Mouse (Mus musculus) hindbrain, embryonic 10.5 days (tissue): ENCODE measurements around the gene Sae1. TPM values are rescaled to one million over a fixed set of nuclear protein-coding genes. Genes with fewer than 3 reads are reported as not detected.
A peak's percentile ranks its signal among the peaks of the same experiment; 100 is the strongest.

Experiments used
- DNase-seq: peaks from one replicate; pipeline ENCODE4 v3.0.0-alpha.2; 2017; ENCODE audit warnings: low spot score
- H3K27ac ChIP-seq: fragments of 300-500 bp; sonication (generic); 2 replicates; pipeline ENCODE4 v1.5.1; 2016; ENCODE audit warnings: mild to moderate bottlenecking, moderate library complexity
- H3K27me3 ChIP-seq: fragments of 300-500 bp; sonication (generic); 2 replicates; pipeline ENCODE4 v1.6.1; 2016; ENCODE audit warnings: mild to moderate bottlenecking; ENCODE audit not compliant: poor library complexity, insufficient read depth, severe bottlenecking
- H3K36me3 ChIP-seq: fragments of 300-500 bp; sonication (generic); 2 replicates; pipeline ENCODE4 v1.6.1; 2016; ENCODE audit warnings: mild to moderate bottlenecking, moderate library complexity
- H3K4me1 ChIP-seq: fragments of 300-500 bp; sonication (generic); replicated peaks from 2 replicates; pipeline ENCODE4 v1.6.1; 2016; ENCODE audit warnings: mild to moderate bottlenecking
- H3K4me3 ChIP-seq: fragments of 300-500 bp; sonication (generic); 2 replicates; pipeline ENCODE4 v1.5.1; 2016; ENCODE audit warnings: mild to moderate bottlenecking, moderate library complexity
- H3K9me3 ChIP-seq: fragments of 300-500 bp; sonication (generic); 2 replicates; pipeline ENCODE4 v1.6.1; 2016; ENCODE audit warnings: mild to moderate bottlenecking, moderate library complexity
- WGBS: fragments of 180-500 bp; shearing (Covaris S2); methylation state at CpG from one replicate; pipeline ENCODE4 v1.1.7; 2016; 5-methylcytosine and 5-hydroxymethylcytosine counted together
- polyA plus RNA-seq: library from polyadenylated mRNA; unstranded; fragments of >200 nt; fragmentation: Nextera tagmentation; extraction: Ambion mirVana; gene quantifications from 2 replicates; pipeline ENCODE4 v1.2.1, GENCODE M21; 2016

The Sae1 gene
- polyA plus RNA-seq = 371 and 455 TPM in 2 replicates

- Histone ChIP-seq H3K4me3 (peak within 1 kb of the TSS; percentile 99), H3K36me3 (peaks cover 38% of the 10 kb centered on the region), H3K27me3 (no peaks in the 10 kb centered on the region), H3K9me3 (no peaks in the 10 kb centered on the region), H3K27ac (peak within 1 kb of the TSS; percentile 98), H3K4me1 (peaks cover 20% of the 10 kb centered on the region)
- WGBS = under 1% methylated on average over 58 of the region's 58 CpGs
- peak; percentile 98 for DNase-seq
These were observed at the start of gene Sae1 for GRCm38 (mm10) chr7:16387160-16388041. Gene Sae1 (minus strand): TSS chr7:16387806.

- Histone ChIP-seq H3K36me3 (peaks cover 77% of the 10 kb centered on the region), H3K27me3 (no peaks in the 10 kb centered on the region), H3K4me1 (no peaks in the 10 kb centered on the region), H3K27ac (no peak overlapping the region), H3K4me3 (no peak overlapping the region), H3K9me3 (no peaks in the 10 kb centered on the region)
- WGBS = 85% methylated on average over 9 of the region's 9 CpGs
- no peak for DNase-seq
These were observed 47.5 kb upstream of the Sae1 start for GRCm38 (mm10) chr7:16435088-16435487.

- no peaks in the 10 kb centered on the region for H3K4me1 ChIP-seq
- no peaks in the 10 kb centered on the region for H3K9me3 ChIP-seq
- peaks cover 93% of the 10 kb centered on the region for H3K36me3 ChIP-seq
- DNase-seq = no peak
- H3K4me3 ChIP-seq = no peak overlapping the region
- no peaks in the 10 kb centered on the region for H3K27me3 ChIP-seq
- WGBS = 77% methylated on average over 3 of the region's 3 CpGs
- no peak overlapping the region for H3K27ac ChIP-seq
These were observed 45.9 kb upstream of the Sae1 start for GRCm38 (mm10) chr7:16433352-16433971.

GRCm38 (mm10) chr7:16426129-16426729 is 38.6 kb upstream of the Sae1 start:
- peak; percentile 74 for DNase-seq
- WGBS = 67% methylated on average over 4 of the region's 4 CpGs

GRCm38 (mm10) chr7:16425721-16426120 is 38.1 kb upstream of the Sae1 start:
- no peak for DNase-seq
- Histone ChIP-seq H3K36me3 (peaks cover 100% of the 10 kb centered on the region), H3K9me3 (no peaks in the 10 kb centered on the region), H3K4me3 (no peak overlapping the region), H3K27ac (no peak overlapping the region), H3K27me3 (no peaks in the 10 kb centered on the region), H3K4me1 (no peaks in the 10 kb centered on the region)
- 89% methylated on average over 10 of the region's 10 CpGs for WGBS

More at GRCm38 (mm10) chr7:16426129-16426729, 38.6 kb upstream of the Sae1 start:
- Histone ChIP-seq H3K4me3 (no peak overlapping the region), H3K27ac (no peak overlapping the region), H3K9me3 (no peaks in the 10 kb centered on the region), H3K4me1 (no peaks in the 10 kb centered on the region), H3K36me3 (peaks cover 100% of the 10 kb centered on the region), H3K27me3 (no peaks in the 10 kb centered on the region)

GRCm38 (mm10) chr7:16423731-16424130 is 36.1 kb upstream of the Sae1 start:
- no peaks in the 10 kb centered on the region for H3K27me3 ChIP-seq
- DNase-seq = no peak
- H3K36me3 ChIP-seq = peaks cover 100% of the 10 kb centered on the region
- H3K4me3 ChIP-seq = no peak overlapping the region
- 92% methylated on average over 9 of the region's 9 CpGs for WGBS
- no peaks in the 10 kb centered on the region for H3K9me3 ChIP-seq
- no peak overlapping the region for H3K27ac ChIP-seq
- no peaks in the 10 kb centered on the region for H3K4me1 ChIP-seq

GRCm38 (mm10) chr7:16422222-16422856 is 34.7 kb upstream of the Sae1 start:
- no peak for DNase-seq
- Histone ChIP-seq H3K9me3 (no peaks in the 10 kb centered on the region), H3K4me1 (no peaks in the 10 kb centered on the region), H3K27me3 (no peaks in the 10 kb centered on the region), H3K27ac (no peak overlapping the region), H3K36me3 (peaks cover 100% of the 10 kb centered on the region), H3K4me3 (no peak overlapping the region)
- 91% methylated on average over 18 of the region's 18 CpGs for WGBS

- Histone ChIP-seq H3K27ac (no peak overlapping the region), H3K36me3 (peaks cover 99% of the 10 kb centered on the region)
- WGBS = 96% methylated on average over 8 of the region's 8 CpGs
These were observed 33.0 kb upstream of the Sae1 start for GRCm38 (mm10) chr7:16420493-16421118.

GRCm38 (mm10) chr7:16418713-16419112 is 31.1 kb upstream of the Sae1 start:
- peaks cover 93% of the 10 kb centered on the region for H3K36me3 ChIP-seq
- 93% methylated on average over 5 of the region's 5 CpGs for WGBS

More at GRCm38 (mm10) chr7:16420493-16421118, 33.0 kb upstream of the Sae1 start:
- no peak for DNase-seq
- H3K4me1 ChIP-seq = no peaks in the 10 kb centered on the region
- no peaks in the 10 kb centered on the region for H3K9me3 ChIP-seq
- H3K4me3 ChIP-seq = no peak overlapping the region
- H3K27me3 ChIP-seq = no peaks in the 10 kb centered on the region

GRCm38 (mm10) chr7:16417141-16417771 is 29.6 kb upstream of the Sae1 start:
- H3K27ac ChIP-seq = no peak overlapping the region
- no peaks in the 10 kb centered on the region for H3K9me3 ChIP-seq
- peaks cover 93% of the 10 kb centered on the region for H3K36me3 ChIP-seq
- no peak overlapping the region for H3K4me3 ChIP-seq
- H3K27me3 ChIP-seq = no peaks in the 10 kb centered on the region
- 96% methylated on average over 10 of the region's 10 CpGs for WGBS
- H3K4me1 ChIP-seq = peaks cover 19% of the 10 kb centered on the region
- no peak for DNase-seq

More at GRCm38 (mm10) chr7:16418713-16419112, 31.1 kb upstream of the Sae1 start:
- no peak for DNase-seq
- peaks cover 8% of the 10 kb centered on the region for H3K4me1 ChIP-seq
- no peak overlapping the region for H3K27ac ChIP-seq
- no peaks in the 10 kb centered on the region for H3K9me3 ChIP-seq
- no peaks in the 10 kb centered on the region for H3K27me3 ChIP-seq
- H3K4me3 ChIP-seq = no peak overlapping the region

- peak overlapping the region; percentile 16; the same call in 1 of the 2 replicates for H3K27ac ChIP-seq
- no peaks in the 10 kb centered on the region for H3K27me3 ChIP-seq
- DNase-seq = no peak
- no peak overlapping the region for H3K4me3 ChIP-seq
- H3K9me3 ChIP-seq = no peaks in the 10 kb centered on the region
- peaks cover 93% of the 10 kb centered on the region for H3K36me3 ChIP-seq
- peaks cover 32% of the 10 kb centered on the region for H3K4me1 ChIP-seq
- 90% methylated on average over 3 of the region's 3 CpGs for WGBS
These were observed 27.8 kb upstream of the Sae1 start for GRCm38 (mm10) chr7:16415426-16415825.

- WGBS = 82% methylated on average over 2 of the region's 2 CpGs
- Histone ChIP-seq H3K4me3 (no peak overlapping the region), H3K4me1 (peaks cover 32% of the 10 kb centered on the region), H3K36me3 (peaks cover 88% of the 10 kb centered on the region), H3K9me3 (no peaks in the 10 kb centered on the region), H3K27ac (peak overlapping the region; percentile 50; the same call in 1 of the 2 replicates), H3K27me3 (no peaks in the 10 kb centered on the region)
- DNase-seq = no peak
These were observed 25.3 kb upstream of the Sae1 start for GRCm38 (mm10) chr7:16412930-16413329.
